Mouse (Mus musculus) kidney, embryonic 15.5 days (tissue): ENCODE measurements at regions not wholly inside any gene's neighbourhood (a gene's known extent, or its start where the extent isn't known, plus 50 kb on each side); places are given as distances from the start of the nearest gene placed in this dataset.

ENCODE experiments used
- ATAC-seq: fragments of 200-750 bp; cut with Nextera tagmentation; replicated peaks from 2 replicates; pipeline ENCODE4 v1.8.0; 2017; ENCODE audit warnings: moderate TSS enrichment; ENCODE audit not compliant: low FRiP score
- H3K27ac ChIP-seq: fragments of 300-500 bp; sonication (generic); 2 replicates; pipeline ENCODE4 v1.5.1; 2015; ENCODE audit warnings: mild to moderate bottlenecking, inconsistent platforms
- H3K27me3 ChIP-seq: fragments of 300-500 bp; sonication (generic); 2 replicates; pipeline ENCODE4 v1.6.1; 2015; ENCODE audit warnings: inconsistent platforms
- H3K36me3 ChIP-seq: fragments of 300-500 bp; sonication (generic); 2 replicates; pipeline ENCODE4 v1.6.1; 2015; ENCODE audit warnings: inconsistent platforms
- H3K4me1 ChIP-seq: fragments of 300-500 bp; sonication (generic); 2 replicates; pipeline ENCODE4 v1.6.1; 2015; ENCODE audit warnings: inconsistent platforms
- H3K4me2 ChIP-seq: fragments of 300-500 bp; sonication (generic); 2 replicates; pipeline ENCODE4 v1.6.1; 2015; ENCODE audit warnings: moderate library complexity, mild to moderate bottlenecking, inconsistent platforms
- H3K4me3 ChIP-seq: fragments of 300-500 bp; sonication (generic); replicated peaks from 2 replicates; pipeline ENCODE4 v1.5.1; 2015; ENCODE audit warnings: mild to moderate bottlenecking, inconsistent platforms
- H3K9ac ChIP-seq: fragments of 300-500 bp; sonication (generic); 2 replicates; pipeline ENCODE4 v1.6.1; 2015; ENCODE audit warnings: mild to moderate bottlenecking, inconsistent platforms
- H3K9me3 ChIP-seq: fragments of 300-500 bp; sonication (generic); replicated peaks from 2 replicates; pipeline ENCODE4 v1.6.1; 2016; ENCODE audit warnings: inconsistent platforms
- WGBS: fragments of 180-500 bp; shearing (Covaris S2); methylation state at CpG from one replicate; pipeline ENCODE4 v1.1.7; 2015; ENCODE audit warnings: mixed read lengths; 5-methylcytosine and 5-hydroxymethylcytosine counted together

DNA sequence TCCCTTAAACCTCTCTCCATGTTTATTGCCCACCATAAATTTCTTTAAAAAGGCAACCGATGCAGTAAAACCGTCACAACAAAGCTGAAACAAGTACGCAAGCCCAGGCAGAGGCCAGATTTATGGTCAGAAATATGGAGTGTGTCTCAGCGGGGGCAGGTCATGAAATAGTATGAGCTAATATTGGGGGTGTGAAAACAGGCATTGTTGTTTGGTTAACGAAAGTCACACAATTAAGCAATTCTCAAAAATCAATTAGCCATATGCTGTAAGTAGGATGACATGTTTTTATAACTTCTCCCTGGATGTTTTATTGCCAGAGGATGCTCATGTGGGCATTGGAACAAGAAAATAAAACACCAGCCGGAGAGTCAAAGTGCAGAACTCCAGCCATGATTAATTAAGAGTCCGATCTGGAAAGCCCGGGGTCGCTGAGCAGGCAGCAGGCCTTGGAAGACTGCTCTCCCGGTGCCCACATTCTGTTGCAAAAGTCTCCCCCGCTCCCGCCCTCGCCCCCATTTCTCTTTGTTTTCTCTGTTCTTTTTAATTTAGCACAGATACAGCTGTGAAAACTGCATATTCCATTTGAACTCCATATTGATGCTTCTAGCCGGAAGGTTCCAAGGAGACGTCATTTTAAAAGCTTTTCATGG lies 239.0 kb downstream of the Cxcl12 start:
- Histone ChIP-seq H3K9ac (no peak overlapping the region), H3K36me3 (no peaks in the 10 kb centered on the region), H3K27me3 (peaks cover 16% of the 10 kb centered on the region; the same call in 1 of the 2 replicates), H3K4me1 (peaks cover 39% of the 10 kb centered on the region), H3K4me3 (no peak overlapping the region), H3K9me3 (no peaks in the 10 kb centered on the region), H3K4me2 (peak overlapping the region; percentile 41), H3K27ac (peak overlapping the region; percentile 79)
- WGBS = 19% methylated on average over 15 of the region's 15 CpGs
- peak; percentile 57 for ATAC-seq

GRCm38 (mm10) chr6:117407953-117408352 lies 239.6 kb downstream of the Cxcl12 start:
- Histone ChIP-seq H3K36me3 (no peaks in the 10 kb centered on the region), H3K27ac (peak overlapping the region; percentile 76), H3K27me3 (peaks cover 18% of the 10 kb centered on the region; the same call in 1 of the 2 replicates), H3K9ac (no peak overlapping the region), H3K4me1 (peaks cover 39% of the 10 kb centered on the region), H3K4me3 (no peak overlapping the region), H3K4me2 (peak overlapping the region; percentile 41), H3K9me3 (no peaks in the 10 kb centered on the region)
- peak; percentile 31; the same call in 1 of the 2 replicates for ATAC-seq
- 22% methylated on average over 5 of the region's 5 CpGs for WGBS

DNA sequence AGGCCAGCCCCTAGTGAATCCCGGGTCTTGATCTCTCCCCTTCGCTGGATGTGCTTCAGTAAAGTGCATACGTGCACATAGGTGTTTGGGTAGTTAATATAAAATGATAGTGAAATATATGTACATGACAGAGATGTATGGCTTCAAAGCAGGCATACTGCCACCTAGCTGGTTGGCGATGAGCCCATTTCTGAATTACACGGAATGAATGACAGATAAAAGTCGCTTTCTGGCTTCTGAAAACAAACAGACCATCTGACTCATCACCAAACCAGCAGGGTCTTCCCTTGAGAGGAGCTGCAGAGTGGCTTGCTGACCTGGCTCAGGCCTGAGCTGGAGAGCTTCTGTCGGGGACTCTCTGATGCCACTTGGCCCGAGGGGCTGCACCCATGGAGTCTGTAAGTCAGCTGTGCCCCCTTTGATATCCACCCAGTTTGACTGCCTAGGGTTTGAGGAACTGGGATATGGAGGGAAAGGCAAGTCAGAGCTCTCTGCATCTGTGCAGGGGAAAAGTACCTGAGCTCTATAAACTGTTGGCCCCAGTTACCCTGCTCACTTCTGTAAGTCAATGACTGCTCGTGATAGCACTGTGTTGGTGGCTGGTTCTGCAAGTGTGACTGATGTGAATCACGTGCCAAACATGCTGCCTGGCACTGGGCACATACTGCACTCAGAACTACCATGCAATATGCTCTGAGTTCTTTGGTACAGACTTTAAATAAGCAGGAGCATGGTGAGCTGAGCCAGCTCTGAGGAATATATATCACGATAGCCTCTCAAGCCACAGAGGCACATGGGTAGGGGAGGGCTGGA lies 240.8 kb downstream of the Cxcl12 start:
- no peak for ATAC-seq
- H3K4me3 ChIP-seq = no peak overlapping the region

GRCm38 (mm10) chr6:117414926-117415325 lies 246.6 kb downstream of the Cxcl12 start:
- Histone ChIP-seq H3K4me3 (no peak overlapping the region), H3K4me1 (0 out of 2 replicates have a peak, but pooled peaks cover 4% of the 10 kb centered on the region), H3K27ac (0 out of 2 replicates have a peak overlapping the region, but pooled peaks have one; percentile 11), H3K9me3 (no peaks in the 10 kb centered on the region), H3K9ac (no peak overlapping the region), H3K36me3 (no peaks in the 10 kb centered on the region), H3K27me3 (0 out of 2 replicates have a peak, but pooled peaks cover 8% of the 10 kb centered on the region), H3K4me2 (no peak overlapping the region)
- WGBS = 63% methylated on average over 5 of the region's 5 CpGs
- no peak for ATAC-seq

More for the DNA sequence above, 240.8 kb downstream of the Cxcl12 start:
- 77% methylated on average over 11 of the region's 11 CpGs for WGBS
- Histone ChIP-seq H3K9ac (no peak overlapping the region), H3K36me3 (no peaks in the 10 kb centered on the region), H3K27me3 (peaks cover 21% of the 10 kb centered on the region; the same call in 1 of the 2 replicates), H3K27ac (no peak overlapping the region), H3K9me3 (no peaks in the 10 kb centered on the region), H3K4me2 (no peak overlapping the region), H3K4me1 (peaks cover 39% of the 10 kb centered on the region)

DNA sequence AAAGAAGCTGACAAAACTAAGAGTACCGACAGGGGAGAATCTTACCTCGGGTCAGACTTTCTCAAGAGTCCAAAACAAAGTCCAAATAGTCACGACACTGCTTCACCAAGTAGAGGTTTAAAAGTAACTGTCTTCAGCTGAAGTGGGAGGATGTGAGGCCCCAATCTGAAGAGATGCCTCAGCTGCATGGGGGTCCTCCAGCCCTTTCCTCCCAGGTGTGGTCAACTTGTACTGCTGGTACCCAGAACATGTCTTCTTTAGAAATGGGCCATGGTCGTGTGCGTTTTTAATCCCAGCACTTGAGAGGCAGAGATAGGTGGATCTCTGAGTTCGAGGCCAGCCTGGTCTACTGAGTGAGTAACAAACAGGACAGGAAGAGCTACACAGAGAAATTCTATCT lies 247.6 kb downstream of the Cxcl12 start:
- Histone ChIP-seq H3K4me3 (no peak overlapping the region), H3K36me3 (no peaks in the 10 kb centered on the region), H3K27ac (no peak overlapping the region), H3K9me3 (no peaks in the 10 kb centered on the region), H3K27me3 (0 out of 2 replicates have a peak, but pooled peaks cover 8% of the 10 kb centered on the region), H3K4me1 (0 out of 2 replicates have a peak, but pooled peaks cover 4% of the 10 kb centered on the region), H3K4me2 (no peak overlapping the region), H3K9ac (no peak overlapping the region)
- 89% methylated on average over 6 of the region's 6 CpGs for WGBS
- no peak for ATAC-seq

GRCm38 (mm10) chr6:117416461-117416860 lies 248.1 kb downstream of the Cxcl12 start:
- H3K4me2 ChIP-seq = no peak overlapping the region
- 54% methylated on average over 5 of the region's 5 CpGs for WGBS
- H3K27me3 ChIP-seq = 0 out of 2 replicates have a peak, but pooled peaks cover 8% of the 10 kb centered on the region
- ATAC-seq = no peak
- H3K9ac ChIP-seq = no peak overlapping the region
- H3K36me3 ChIP-seq = no peaks in the 10 kb centered on the region
- no peaks in the 10 kb centered on the region for H3K9me3 ChIP-seq
- 0 out of 2 replicates have a peak, but pooled peaks cover 4% of the 10 kb centered on the region for H3K4me1 ChIP-seq
- H3K4me3 ChIP-seq = no peak overlapping the region
- H3K27ac ChIP-seq = no peak overlapping the region

DNA sequence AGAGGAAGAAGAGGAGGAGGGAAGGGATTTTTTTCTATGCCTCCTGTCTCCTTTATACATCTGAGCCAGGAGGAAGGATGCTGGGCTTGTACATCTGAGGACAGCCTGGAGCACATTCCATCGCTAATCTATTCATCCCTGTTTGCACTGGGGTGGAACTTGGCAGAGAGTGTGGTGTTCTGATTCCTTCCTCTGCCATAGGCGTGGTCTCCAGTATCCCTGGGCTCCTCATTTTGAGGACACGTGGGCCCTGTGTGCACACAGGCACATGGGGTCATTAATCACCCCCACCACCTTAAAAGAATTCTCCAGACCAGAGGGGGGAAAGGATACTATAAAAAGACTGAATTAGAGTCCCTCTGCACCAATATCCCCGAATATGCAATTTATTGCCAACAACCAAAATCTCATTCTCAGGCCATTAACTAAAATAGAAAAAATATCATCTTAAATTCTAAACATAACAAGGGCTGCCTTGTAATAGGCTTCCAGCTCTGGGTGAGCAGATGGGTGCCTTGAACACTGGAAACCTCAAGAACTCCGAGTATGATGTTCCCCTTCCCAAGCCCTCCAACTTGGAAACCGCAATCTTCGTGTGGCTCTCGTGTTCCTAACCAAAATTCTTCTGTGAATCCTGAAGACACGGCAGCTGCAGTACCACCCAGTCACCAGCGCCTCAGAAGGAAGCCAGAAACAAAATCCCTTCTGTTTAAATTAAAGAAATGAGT lies 254.7 kb downstream of the Cxcl12 start:
- WGBS = 69% methylated on average over 10 of the region's 10 CpGs

GRCm38 (mm10) chr6:117426363-117426762 lies 258.0 kb downstream of the Cxcl12 start:
- Histone ChIP-seq H3K9ac (no peak overlapping the region), H3K27me3 (peaks cover 10% of the 10 kb centered on the region), H3K4me1 (peaks cover 31% of the 10 kb centered on the region), H3K9me3 (no peaks in the 10 kb centered on the region), H3K27ac (no peak overlapping the region), H3K4me2 (no peak overlapping the region), H3K4me3 (no peak overlapping the region), H3K36me3 (no peaks in the 10 kb centered on the region)
- ATAC-seq = no peak
- WGBS = 86% methylated on average over 5 of the region's 5 CpGs

More for the DNA sequence above, 254.7 kb downstream of the Cxcl12 start:
- Histone ChIP-seq H3K27me3 (peaks cover 6% of the 10 kb centered on the region; the same call in 1 of the 2 replicates), H3K4me1 (peaks cover 12% of the 10 kb centered on the region), H3K36me3 (no peaks in the 10 kb centered on the region), H3K9me3 (no peaks in the 10 kb centered on the region), H3K9ac (no peak overlapping the region), H3K4me3 (no peak overlapping the region), H3K4me2 (no peak overlapping the region), H3K27ac (no peak overlapping the region)
- ATAC-seq = no peak

GRCm38 (mm10) chr6:117427351-117428142 lies 259.2 kb downstream of the Cxcl12 start:
- Histone ChIP-seq H3K27me3 (peaks cover 10% of the 10 kb centered on the region), H3K9me3 (no peaks in the 10 kb centered on the region), H3K4me2 (peak overlapping the region; percentile 9), H3K4me1 (peaks cover 39% of the 10 kb centered on the region), H3K4me3 (no peak overlapping the region), H3K27ac (no peak overlapping the region), H3K36me3 (no peaks in the 10 kb centered on the region), H3K9ac (no peak overlapping the region)
- WGBS = 13% methylated on average over 12 of the region's 12 CpGs
- ATAC-seq = 0 out of 2 replicates have a peak, but pooled peaks have one; percentile 31

DNA sequence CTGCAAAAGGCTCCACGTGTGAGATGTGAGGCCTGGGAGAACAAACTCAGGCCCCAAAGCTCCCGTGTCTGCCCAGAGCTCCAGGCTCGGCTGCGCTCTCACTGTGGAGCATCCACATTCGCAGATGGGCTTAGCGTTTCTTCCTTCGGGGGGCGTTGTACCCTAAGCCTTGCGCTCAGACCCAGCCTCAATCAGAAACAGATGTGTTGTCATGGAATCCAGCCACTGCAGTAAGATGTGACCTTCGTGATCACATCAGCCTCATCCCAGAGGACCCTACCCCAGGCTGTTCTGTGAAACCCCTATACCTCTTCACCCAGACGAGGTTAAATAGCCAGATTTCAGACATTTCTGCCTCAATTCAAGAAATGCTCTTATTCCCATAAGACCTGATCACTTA lies 260.1 kb downstream of the Cxcl12 start:
- H3K27me3 ChIP-seq = peaks cover 10% of the 10 kb centered on the region
- no peak overlapping the region for H3K4me3 ChIP-seq
- H3K4me1 ChIP-seq = peaks cover 39% of the 10 kb centered on the region
- no peak overlapping the region for H3K9ac ChIP-seq
- no peak overlapping the region for H3K27ac ChIP-seq
- no peaks in the 10 kb centered on the region for H3K36me3 ChIP-seq
- no peak for ATAC-seq
- WGBS = 77% methylated on average over 11 of the region's 11 CpGs
- H3K9me3 ChIP-seq = no peaks in the 10 kb centered on the region
- H3K4me2 ChIP-seq = no peak overlapping the region
